Mouse (Mus musculus) bone marrow macrophage, adult 2 months (primary cell): ENCODE results near the gene Olfr1249. TPM values are rescaled to one million over a fixed set of nuclear protein-coding genes. Genes with fewer than 3 reads are reported as not detected.
"Not testable (repeated sequence)": the region's sequence is repeated elsewhere in the genome, so short reads cannot be mapped to it uniquely, and the experiment has no call there.

Source experiments
- H3K27ac ChIP-seq: 2 replicates; pipeline ENCODE4 v1.5.1; 2012; ENCODE audit warnings: low read depth, low read length; ENCODE audit not compliant: insufficient read depth
- H3K4me1 ChIP-seq: 2 replicates; pipeline ENCODE4 v1.6.1; 2012; ENCODE audit warnings: low read length; ENCODE audit not compliant: control insufficient read depth, insufficient read depth
- H3K4me3 ChIP-seq: 2 replicates; pipeline ENCODE4 v1.5.1; 2012; ENCODE audit warnings: mild to moderate bottlenecking, low read length, moderate library complexity; ENCODE audit not compliant: insufficient read depth
- CTCF ChIP-seq: IDR thresholded peaks from 2 replicates; pipeline ENCODE4 v1.5.1; 2012; ENCODE audit warnings: low read depth, mild to moderate bottlenecking, low read length, moderate library complexity
- POLR2A ChIP-seq: IDR thresholded peaks from 2 replicates; pipeline ENCODE4 v1.6.1; 2012; ENCODE audit warnings: mild to moderate bottlenecking, low read depth, low read length, borderline replicate concordance
- polyA plus RNA-seq: library from polyadenylated mRNA; stranded (reverse); fragments of >200 nt; gene quantifications from 2 replicates; pipeline ENCODE4 v1.2.4, GENCODE M21; 2012; ENCODE audit not compliant: missing spikeins, insufficient read depth, insufficient read length

Olfr1249 gene
- not detected in 2 replicates for polyA plus RNA-seq

GRCm38 (mm10) chr2:89634883-89635282, at the start of gene Olfr1249:
Gene Olfr1249, minus strand, starts transcription at chr2:89634983.
- Histone ChIP-seq H3K27ac (no peak within 1 kb of the TSS), H3K4me3 (no peak within 1 kb of the TSS), H3K4me1 (no peaks in the 10 kb centered on the region)
- TF ChIP-seq CTCF (no peak), POLR2A (no peak)

- Histone ChIP-seq H3K4me3 (no peak within 1 kb of the TSS), H3K27ac (no peak within 1 kb of the TSS), H3K4me1 (no peaks in the 10 kb centered on the region)
- TF ChIP-seq POLR2A (no peak), CTCF (no peak)
These were observed 37.1 kb upstream of the Olfr1249 start, which contains the start of gene Olfr1251 for GRCm38 (mm10) chr2:89671836-89672235. Gene Olfr1251, minus strand, starts transcription at chr2:89671936.

- TF ChIP-seq POLR2A (no peak), CTCF (no peak)
- H3K4me3 ChIP-seq: no peak within 1 kb of the TSS
- H3K4me1 ChIP-seq: no peaks in the 10 kb centered on the region
These were observed 26.6 kb upstream of the Olfr1249 start, which contains the start of gene Olfr1250 for GRCm38 (mm10) chr2:89661367-89661766. Gene Olfr1250, minus strand, starts transcription at chr2:89661467.

GRCm38 (mm10) chr2:89618145-89618544, 16.6 kb downstream of the Olfr1249 start, which contains the start of gene Olfr1248:
Gene Olfr1248, minus strand, starts transcription at chr2:89618245.
- not testable (repeated sequence) for H3K4me3 ChIP-seq, H3K27ac ChIP-seq, H3K4me1 ChIP-seq

More at GRCm38 (mm10) chr2:89661367-89661766, 26.6 kb upstream of the Olfr1249 start, which contains the start of gene Olfr1250:
- no peak within 1 kb of the TSS for H3K27ac ChIP-seq

GRCm38 (mm10) chr2:89614030-89614429, 20.8 kb downstream of the Olfr1249 start, which contains the start of gene Olfr1247:
Gene Olfr1247, minus strand, starts transcription at chr2:89614130.
- Histone ChIP-seq H3K27ac (no peak within 1 kb of the TSS), H3K4me1 (no peaks in the 10 kb centered on the region), H3K4me3 (no peak within 1 kb of the TSS)
- TF ChIP-seq POLR2A (no peak), CTCF (no peak)

- H3K27ac ChIP-seq: no peak within 1 kb of the TSS
- no peaks in the 10 kb centered on the region for H3K4me1 ChIP-seq
- H3K4me3 ChIP-seq: no peak within 1 kb of the TSS
- TF ChIP-seq POLR2A: no peak
- TF ChIP-seq CTCF: no peak
These were observed 41.7 kb downstream of the Olfr1249 start, which contains the start of gene Olfr1246 for GRCm38 (mm10) chr2:89593057-89593456. Gene Olfr1246, minus strand, starts transcription at chr2:89593157.

Other genes starting within 250 kb of the Olfr1249 start
- not detected in 2 replicates for gene Olfr1238, start 225.3 kb downstream of the Olfr1249 start, polyA plus RNA-seq
- not detected in 2 replicates for gene Olfr1239, start 214.6 kb downstream of the Olfr1249 start, polyA plus RNA-seq
- not detected in 2 replicates for gene Olfr1240, start 192.0 kb downstream of the Olfr1249 start, polyA plus RNA-seq
- not detected in 2 replicates for gene Olfr1241, start 147.9 kb downstream of the Olfr1249 start, polyA plus RNA-seq
- gene Olfr1242, start 136.6 kb downstream of the Olfr1249 start, polyA plus RNA-seq: not detected in 2 replicates
- gene Olfr1243, start 103.5 kb downstream of the Olfr1249 start, polyA plus RNA-seq: not detected in 2 replicates
- not detected in 2 replicates for gene Olfr1245, start 56.5 kb downstream of the Olfr1249 start, polyA plus RNA-seq
- 0.11 TPM in 1 of 2 replicates, not detected in the other for gene Olfr1246, start 41.8 kb downstream of the Olfr1249 start, polyA plus RNA-seq
- not detected in 2 replicates for gene Olfr1247, start 20.9 kb downstream of the Olfr1249 start, polyA plus RNA-seq
- gene Olfr1248, start 16.7 kb downstream of the Olfr1249 start, polyA plus RNA-seq: not detected in 2 replicates
- gene Olfr1250, start 26.5 kb upstream of the Olfr1249 start, polyA plus RNA-seq: not detected in 2 replicates
- not detected in 2 replicates for gene Olfr1251, start 37.0 kb upstream of the Olfr1249 start, polyA plus RNA-seq
- gene Olfr1252, start 90.0 kb upstream of the Olfr1249 start, polyA plus RNA-seq: not detected in 2 replicates
- gene Olfr1253, start 122.1 kb upstream of the Olfr1249 start, polyA plus RNA-seq: not detected in 2 replicates
- 0.25 TPM in 1 of 2 replicates, not detected in the other for gene Olfr1254, start 158.6 kb upstream of the Olfr1249 start, polyA plus RNA-seq
- gene Olfr1255, start 177.1 kb upstream of the Olfr1249 start, polyA plus RNA-seq: not detected in 2 replicates
- gene Olfr1256, start 206.6 kb upstream of the Olfr1249 start, polyA plus RNA-seq: not detected in 2 replicates
- gene Olfr48, start 213.2 kb upstream of the Olfr1249 start, polyA plus RNA-seq: not detected in 2 replicates
- not detected in 2 replicates for gene Olfr1257, start 243.5 kb upstream of the Olfr1249 start, polyA plus RNA-seq